Mouse (Mus musculus): ENCODE measurements around the gene Ttc19. TPM values are rescaled to one million over a fixed set of nuclear protein-coding genes. Genes with fewer than 3 reads are reported as not detected.
"Not testable (repeated sequence)": the region's sequence is repeated elsewhere in the genome, so short reads cannot be mapped to it uniquely, and the experiment has no call there.

Gene Ttc19
- polyA plus RNA-seq, 2 experiments, result 1.7 to 1.8 TPM

- Histone ChIP-seq H3K27me3 (ENCODE audit: control insufficient read depth, insufficient read depth, low read length) (no peaks in the 10 kb centered on the region), H3K4me2 (ENCODE audit: low read depth) (no peak overlapping the region), H3K4me1 (replicated peaks; ENCODE audit: control insufficient read depth in 2 of 2, insufficient read depth in 2 of 2, low read length in 1 of 2) (no peaks in the 10 kb centered on the region), H3K27ac (no peak overlapping the region), H3K9me3 (ENCODE audit: control insufficient read depth, low read length) (no peaks in the 10 kb centered on the region), H3K4me3 (ENCODE audit: insufficient read depth in 1 of 2, low read depth in 2 of 2, low read length in 2 of 2) (no peak overlapping the region), H3K9ac (replicated peaks) (no peak overlapping the region), H3K36me3 (replicated peaks; ENCODE audit: control insufficient read depth, insufficient read depth, low read depth) (peaks cover 38% of the 10 kb centered on the region)
- TF ChIP-seq EP300 (IDR thresholded peaks at IDR 0.05; ENCODE audit: low read depth), result no peak
- TF ChIP-seq CTCF (IDR thresholded peaks at IDR 0.05; ENCODE audit: low read depth), result no peak
- ATAC-seq (ENCODE audit: insufficient read depth) (no peak), DNase-seq (ENCODE audit: low read depth in 3 of 3, low spot score in 3 of 3) (no peak)
- 71% methylated on average over 2 of the region's 2 CpGs for WGBS (ENCODE audit: insufficient replicate concordance)
Observed at GRCm38 (mm10) chr11:62371776-62372175, 90.5 kb downstream of the Ttc19 start.

GRCm38 (mm10) chr11:62377202-62377851 is 96.1 kb downstream of the Ttc19 start:
- not testable (repeated sequence) for DNase-seq (ENCODE audit: low read depth in 3 of 3, low spot score in 3 of 3); H3K4me1 ChIP-seq (replicated peaks; ENCODE audit: control insufficient read depth in 2 of 2, insufficient read depth in 2 of 2, low read length in 1 of 2); H3K4me2 ChIP-seq (ENCODE audit: low read depth); H3K27ac ChIP-seq; ATAC-seq (ENCODE audit: insufficient read depth); H3K4me3 ChIP-seq (ENCODE audit: insufficient read depth in 1 of 2, low read depth in 2 of 2, low read length in 2 of 2); H3K27me3 ChIP-seq (ENCODE audit: control insufficient read depth, insufficient read depth, low read length); H3K9me3 ChIP-seq (ENCODE audit: control insufficient read depth, low read length); H3K9ac ChIP-seq (replicated peaks)
- peaks cover 34% of the 10 kb centered on the region for H3K36me3 ChIP-seq (replicated peaks; ENCODE audit: control insufficient read depth, insufficient read depth, low read depth)
- peak; percentile 13; the same call in 1 of the 2 replicates for TF ChIP-seq CTCF (IDR thresholded peaks at IDR 0.05; ENCODE audit: low read depth)
- WGBS (ENCODE audit: insufficient replicate concordance), result 84% methylated on average over 6 of the region's 6 CpGs

Other genes with a start within 250 kb of the Ttc19 start
- gene Adora2b, start 32.5 kb upstream of the Ttc19 start, polyA plus RNA-seq (2012; rRNA removed), result 0.31 and 0.42 TPM in 2 replicates
- gene Adora2b, start 32.5 kb upstream of the Ttc19 start, polyA plus RNA-seq (2014; fragmentation: Nextera tagmentation; extraction: Ambion mirVana), result 0.29 and 1.2 TPM in 2 replicates
- 7.3 and 7.9 TPM in 2 replicates for gene Zswim7, start 98 bp upstream of the Ttc19 start, polyA plus RNA-seq (2012; rRNA removed)
- 10.7 and 11.4 TPM in 2 replicates for gene Zswim7, start 98 bp upstream of the Ttc19 start, polyA plus RNA-seq (2014; fragmentation: Nextera tagmentation; extraction: Ambion mirVana)
- 3.5 and 3.9 TPM in 2 replicates for gene Pigl, start 177.0 kb downstream of the Ttc19 start, polyA plus RNA-seq (2012; rRNA removed)
- gene Pigl, start 177.0 kb downstream of the Ttc19 start, polyA plus RNA-seq (2014; fragmentation: Nextera tagmentation; extraction: Ambion mirVana), result 4.1 and 4.3 TPM in 2 replicates
- 35.4 and 37.1 TPM in 2 replicates for gene Ncor1, start 177.1 kb downstream of the Ttc19 start, polyA plus RNA-seq (2012; rRNA removed)
- gene Ncor1, start 177.1 kb downstream of the Ttc19 start, polyA plus RNA-seq (2014; fragmentation: Nextera tagmentation; extraction: Ambion mirVana), result 54.3 and 65.3 TPM in 2 replicates